In the genomic region with DNA sequence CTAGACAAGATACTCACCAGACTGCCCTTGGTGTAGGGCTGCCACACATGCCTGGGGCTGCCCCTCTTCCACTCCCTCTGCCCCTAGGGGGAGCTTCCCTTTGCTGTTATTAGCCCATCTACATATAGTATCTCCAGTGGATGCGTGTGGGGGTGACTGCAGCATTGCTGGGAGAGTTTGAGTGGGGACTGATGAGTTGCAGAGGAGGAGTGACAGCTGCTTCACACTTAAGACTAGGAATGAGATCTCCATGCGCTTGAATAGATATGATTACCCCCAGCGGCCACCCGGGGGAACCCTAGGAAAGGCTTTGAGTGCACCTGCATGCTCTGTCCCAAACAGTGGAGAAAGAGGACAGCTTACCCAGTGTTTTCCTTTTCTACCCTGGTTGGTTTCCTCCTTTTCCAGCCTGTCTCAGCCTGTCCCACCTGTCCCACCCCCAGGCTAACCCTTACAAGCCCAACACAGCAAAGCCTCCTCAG, we compare ENCODE assay signal across 8 mouse cellular contexts. TPM values are rescaled to one million over a fixed set of nuclear protein-coding genes. Genes with fewer than 3 reads are reported as not detected.
A peak's percentile ranks its signal among the peaks of the same experiment; 100 is the strongest.
DNase-seq lines count a peak whose midpoint lies in the region; ATAC-seq lines count a peak whose summit lies in the region.
"Had no signal": no experiment of that assay in that cellular context is flagged by ENCODE, and none has a peak within 500 bp of the region (broad histone marks: within the 10 kb centered on the region; RNA-seq: fewer than 3 reads in every experiment).

No protein-coding gene starts in this region.

- H3K27ac ChIP-seq in limb, embryonic 12.5 days: no peak overlapping the region
- no peak overlapping the region for H3K27ac ChIP-seq in limb, embryonic 10.5 days
- peak overlapping the region; percentile 65 for H3K27ac ChIP-seq in embryonic facial prominence, embryonic 15.5 days (replicated peaks)
- H3K27ac ChIP-seq: midbrain, embryonic 12.5 days had no signal

- no peak overlapping the region for H3K4me2 ChIP-seq in limb, embryonic 12.5 days
- H3K4me2 ChIP-seq in embryonic facial prominence, embryonic 15.5 days (replicated peaks): no peak overlapping the region
- H3K4me2 ChIP-seq: midbrain, embryonic 12.5 days had no signal

- H3K4me3 ChIP-seq in limb, embryonic 12.5 days (replicated peaks): no peak overlapping the region
- H3K4me3 ChIP-seq in limb, embryonic 10.5 days: no peak overlapping the region
- no peak overlapping the region for H3K4me3 ChIP-seq in embryonic facial prominence, embryonic 15.5 days (replicated peaks)
- H3K4me3 ChIP-seq: midbrain, embryonic 12.5 days had no signal

- H3K4me1 ChIP-seq in limb, embryonic 12.5 days (replicated peaks): no peaks in the 10 kb centered on the region
- 0 out of 2 replicates have a peak, but pooled peaks cover 3% of the 10 kb centered on the region for H3K4me1 ChIP-seq in limb, embryonic 10.5 days
- peaks cover 6% of the 10 kb centered on the region; the same call in 1 of the 2 replicates for H3K4me1 ChIP-seq in embryonic facial prominence, embryonic 15.5 days
- H3K4me1 ChIP-seq: midbrain, embryonic 12.5 days had no signal

- no peaks in the 10 kb centered on the region for H3K9me3 ChIP-seq in limb, embryonic 12.5 days
- H3K9me3 ChIP-seq in limb, embryonic 10.5 days (replicated peaks): no peaks in the 10 kb centered on the region
- no peaks in the 10 kb centered on the region for H3K9me3 ChIP-seq in embryonic facial prominence, embryonic 15.5 days (replicated peaks)
- H3K9me3 ChIP-seq: midbrain, embryonic 12.5 days had no signal

- H3K27me3 ChIP-seq in limb, embryonic 12.5 days: no peaks in the 10 kb centered on the region
- H3K27me3 ChIP-seq in limb, embryonic 10.5 days (ENCODE audit: low read depth, poor library complexity, severe bottlenecking): no peaks in the 10 kb centered on the region
- H3K27me3 ChIP-seq in embryonic facial prominence, embryonic 15.5 days: no peaks in the 10 kb centered on the region
- H3K27me3 ChIP-seq: midbrain, embryonic 12.5 days had no signal

- peak; percentile 56; the same call in 1 of the 2 replicates for ATAC-seq in limb, embryonic 12.5 days (ENCODE audit: insufficient number of reproducible peaks, insufficient read depth, low FRiP score, low TSS enrichment, low read depth)
- peak; percentile 56; the same call in 1 of the 2 replicates for ATAC-seq in embryonic facial prominence, embryonic 15.5 days (ENCODE audit: insufficient number of reproducible peaks, low FRiP score, low TSS enrichment, low read depth)

- 77% methylated on average over 4 of the region's 4 CpGs for WGBS in limb, embryonic 12.5 days
- WGBS in limb, embryonic 10.5 days: 73% methylated on average over 4 of the region's 4 CpGs
- WGBS in embryonic facial prominence, embryonic 15.5 days: 72% methylated on average over 4 of the region's 4 CpGs

- no peak overlapping the region for H3K9ac ChIP-seq in limb, embryonic 12.5 days (replicated peaks)
- no peak overlapping the region for H3K9ac ChIP-seq in embryonic facial prominence, embryonic 15.5 days
- H3K9ac ChIP-seq: midbrain, embryonic 12.5 days had no signal

- peaks cover 66% of the 10 kb centered on the region for H3K36me3 ChIP-seq in limb, embryonic 12.5 days
- H3K36me3 ChIP-seq in limb, embryonic 10.5 days: peaks cover 64% of the 10 kb centered on the region
- peaks cover 26% of the 10 kb centered on the region for H3K36me3 ChIP-seq in embryonic facial prominence, embryonic 15.5 days

- DNase-seq in limb, embryonic 10.5 days (ENCODE audit: low spot score): no peak
- DNase-seq in Muller cell, postnatal 12 days (ENCODE audit: inconsistent ontology term): peak; percentile 16
- peak; percentile 16 to 24 for DNase-seq in left cerebral cortex, postnatal 10 days (ENCODE audit: extremely low spot score in 1 of 2, low spot score in 2 of 2)
- peak; percentile 23 for DNase-seq in thymus, postnatal 0 days (ENCODE audit: low spot score)
- DNase-seq in ovary, postnatal 14 days (ENCODE audit: low spot score): no peak

- intact Hi-C loops in left cerebral cortex, postnatal 10 days (cut with DNase I): loop anchor here (5.0 kb wide), 1 partner anchor 57 kb away; a partner anchor contains a TSS

RNA-seq across cellular contexts. Expression of a gene that starts 9.1 kb away (rescaled TPM):
- polyA plus RNA-seq in limb, embryonic 12.5 days (2016; fragmentation: Nextera tagmentation; extraction: Ambion mirVana): 6.7 and 7.1 TPM in 2 replicates
- polyA plus RNA-seq in limb, embryonic 10.5 days (2016; fragmentation: Nextera tagmentation; extraction: Ambion mirVana): 5.8 and 8.4 TPM in 2 replicates
- polyA plus RNA-seq in embryonic facial prominence, embryonic 15.5 days (2015; fragmentation: Nextera tagmentation; extraction: Ambion mirVana): 6.8 and 8.1 TPM in 2 replicates
- 1 to 10 TPM; 3.5 to 5.0 TPM for total RNA-seq in left cerebral cortex, postnatal 10 days (2021)
- polyA plus RNA-seq in thymus, postnatal 0 days (2015; fragmentation: Nextera tagmentation; extraction: Ambion mirVana): 2.7 and 3.4 TPM in 2 replicates

RNA-seq across cellular contexts. Expression of a gene that starts 34.7 kb away (rescaled TPM):
- polyA plus RNA-seq in limb, embryonic 12.5 days (2016; fragmentation: Nextera tagmentation; extraction: Ambion mirVana): 9.1 and 10.8 TPM in 2 replicates
- 3.7 and 4.7 TPM in 2 replicates for polyA plus RNA-seq in limb, embryonic 10.5 days (2016; fragmentation: Nextera tagmentation; extraction: Ambion mirVana)
- 25.6 and 27.7 TPM in 2 replicates for polyA plus RNA-seq in embryonic facial prominence, embryonic 15.5 days (2015; fragmentation: Nextera tagmentation; extraction: Ambion mirVana)
- 1 to 10 TPM; 4.2 to 5.9 TPM for total RNA-seq in left cerebral cortex, postnatal 10 days (2021)
- 0.29 and 0.39 TPM in 2 replicates for polyA plus RNA-seq in thymus, postnatal 0 days (2015; fragmentation: Nextera tagmentation; extraction: Ambion mirVana)

RNA-seq across cellular contexts. Expression of a gene that starts 56.9 kb away (rescaled TPM):
- 31.2 and 32.0 TPM in 2 replicates for polyA plus RNA-seq in limb, embryonic 12.5 days (2016; fragmentation: Nextera tagmentation; extraction: Ambion mirVana)
- polyA plus RNA-seq in limb, embryonic 10.5 days (2016; fragmentation: Nextera tagmentation; extraction: Ambion mirVana): 27.1 and 32.2 TPM in 2 replicates
- 23.7 and 25.8 TPM in 2 replicates for polyA plus RNA-seq in embryonic facial prominence, embryonic 15.5 days (2015; fragmentation: Nextera tagmentation; extraction: Ambion mirVana)
- total RNA-seq in left cerebral cortex, postnatal 10 days (2021): 10 to 100 TPM; 35.2 to 35.4 TPM
- polyA plus RNA-seq in thymus, postnatal 0 days (2015; fragmentation: Nextera tagmentation; extraction: Ambion mirVana): 19.7 and 22.2 TPM in 2 replicates

Comparison
In these comparisons a context has a peak if more than half of its experiments do, and no peak if none do; other contexts are left out.
1. DNase-seq: peak in Muller cell, postnatal 12 days (single experiment), left cerebral cortex, postnatal 10 days (2 of 2) and thymus, postnatal 0 days (single experiment); none in limb, embryonic 10.5 days (single experiment) and ovary, postnatal 14 days (single experiment).